Mouse (Mus musculus) heart, adult 2 months (tissue): ENCODE results near the gene Tmem107. TPM values are rescaled to one million over a fixed set of nuclear protein-coding genes. Genes with fewer than 3 reads are reported as not detected.

Source experiments
- DNase-seq, 2 experiments: peaks; one replicate each; pipeline ENCODE4 v3.0.0; 2021
- H3K27ac ChIP-seq: fragments of 200-600 bp; 2 replicates; pipeline ENCODE4 v1.8.1; 2022
- H3K27me3 ChIP-seq: fragments of 200-500 bp; 2 replicates; pipeline ENCODE4 v1.6.1; 2012; ENCODE audit warnings: mild to moderate bottlenecking, low read length, inconsistent platforms, mixed read lengths; ENCODE audit not compliant: control insufficient read depth, insufficient read depth
- H3K36me3 ChIP-seq: fragments of 200-500 bp; 2 replicates; pipeline ENCODE4 v1.6.1; 2012; ENCODE audit warnings: low read length, inconsistent platforms; ENCODE audit not compliant: control insufficient read depth, insufficient read depth
- H3K4me1 ChIP-seq: fragments of 200-500 bp; 2 replicates; pipeline ENCODE4 v1.6.1; 2011; ENCODE audit warnings: low read length; ENCODE audit not compliant: control insufficient read depth, insufficient read depth
- H3K4me3 ChIP-seq: fragments of 200-600 bp; 2 replicates; pipeline ENCODE4 v1.8.1; 2022
- H3K79me2 ChIP-seq: fragments of 200-500 bp; replicated peaks from 2 replicates; pipeline ENCODE4 v1.6.1; 2012; ENCODE audit warnings: mild to moderate bottlenecking, inconsistent platforms, low read length, moderate library complexity, mixed read lengths; ENCODE audit not compliant: control insufficient read depth, insufficient read depth
- H3K9ac ChIP-seq: fragments of 200-500 bp; 2 replicates; pipeline ENCODE4 v1.6.1; 2012; ENCODE audit warnings: low read depth, mild to moderate bottlenecking, control low read depth, inconsistent platforms, low read length, mixed read lengths
- CTCF ChIP-seq: fragments of 200-600 bp; IDR thresholded peaks from 2 replicates; pipeline ENCODE4 v1.8.1; 2022; ENCODE audit warnings: antibody characterized with exemption, mild to moderate bottlenecking, moderate library complexity
- EP300 ChIP-seq: fragments of 200-500 bp; IDR thresholded peaks from 2 replicates; pipeline ENCODE4 v1.6.1; 2011; ENCODE audit warnings: low read depth, low read length, control low read depth; ENCODE audit not compliant: insufficient read depth
- POLR2A ChIP-seq: fragments of 200-500 bp; IDR thresholded peaks from 2 replicates; pipeline ENCODE4 v1.6.1; 2011; ENCODE audit warnings: mild to moderate bottlenecking, low read depth, low read length, control low read depth; ENCODE audit not compliant: insufficient read depth
- WGBS: fragments of 180-500 bp; shearing (Covaris S2); methylation state at CpG from one replicate; pipeline ENCODE4 v1.1.7; 2018; 5-methylcytosine and 5-hydroxymethylcytosine counted together
- intact Hi-C: fragments of 180-260 bp; cut with DNase I; formaldehyde crosslinking; loops from one replicate; pipeline ENCODE4 v1.15.1; 2025
- polyA plus RNA-seq: library from polyadenylated mRNA; depleted of rRNA; stranded (reverse); fragments of >200 nt; gene quantifications from 2 replicates; pipeline ENCODE4 v1.2.3, GENCODE M21; 2012
- total RNA-seq, 2 experiments: library from RNA; stranded (reverse); gene quantifications; 2 replicates each; pipeline ENCODE4 v1.2.3; 2021

Gene Tmem107
- total and polyA plus RNA-seq, 3 experiments: 5.6 to 15.9 (median 6.6) TPM

GRCm38 (mm10) chr11:69035849-69036248 lies 34.8 kb upstream of the Tmem107 start:
- Histone ChIP-seq H3K36me3 (no peaks in the 10 kb centered on the region), H3K9ac (no peak overlapping the region), H3K27me3 (no peaks in the 10 kb centered on the region), H3K4me1 (peaks cover 10% of the 10 kb centered on the region), H3K4me3 (peak overlapping the region; percentile 62), H3K79me2 (no peaks in the 10 kb centered on the region), H3K27ac (peak overlapping the region; percentile 79)
- 5% methylated on average over 8 of the region's 8 CpGs for WGBS
- DNase-seq: peak; percentile 83 to 90
- intact Hi-C loops: loop anchor here (2.0 to 5.0 kb wide), 2 partner anchors 69 to 131 kb away; partner anchors contain the start of gene Slc25a35
- TF ChIP-seq EP300: peak; percentile 88
- peak; percentile 39; the same call in 1 of the 2 replicates for TF ChIP-seq POLR2A
- TF ChIP-seq CTCF: no peak; the same call in 1 of the 2 replicates

DNA sequence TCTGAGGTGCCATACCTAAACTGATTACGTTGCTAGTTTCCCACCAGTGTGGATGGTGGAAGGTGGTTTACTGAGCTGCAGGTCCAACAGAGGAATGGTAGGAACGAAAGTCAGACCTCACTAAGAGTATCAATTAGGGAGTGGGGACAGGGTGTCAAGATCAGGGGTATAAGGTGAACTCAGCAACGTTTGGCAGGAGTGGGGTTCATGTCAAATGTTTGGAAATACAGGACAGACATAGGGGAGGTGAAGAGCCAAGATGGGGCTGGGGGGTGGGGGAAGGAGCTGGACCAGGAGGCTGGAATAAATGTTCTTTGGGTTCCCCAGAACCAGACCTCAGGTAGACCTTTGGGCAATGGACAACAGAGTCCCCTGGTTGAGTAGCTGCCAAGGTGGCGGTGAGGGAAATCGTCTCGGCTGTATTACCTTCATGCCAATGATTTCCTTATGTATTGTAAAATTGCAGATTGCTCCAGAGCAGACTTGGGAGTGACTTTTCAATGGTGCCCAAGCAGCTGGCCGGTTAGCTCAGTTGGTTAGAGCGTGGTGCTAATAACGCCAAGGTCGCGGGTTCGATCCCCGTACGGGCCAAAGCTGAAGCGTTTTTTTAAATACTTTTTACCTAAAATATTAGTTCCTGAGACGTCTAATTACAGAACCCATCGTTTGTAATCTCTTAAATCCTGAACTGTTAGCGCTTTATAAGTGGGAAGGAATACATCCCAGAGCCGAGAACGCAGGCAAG lies 33.9 kb upstream of the Tmem107 start:
- TF ChIP-seq EP300 (peak; percentile 81; the same call in 1 of the 2 replicates), CTCF (no peak), POLR2A (peak; percentile 24; the same call in 1 of the 2 replicates)
- no peaks in the 10 kb centered on the region for H3K27me3 ChIP-seq
- intact Hi-C loops: loop anchor here (2.0 to 5.0 kb wide), 2 partner anchors 69 to 132 kb away; partner anchors contain the start of gene Slc25a35
- peaks cover 10% of the 10 kb centered on the region for H3K4me1 ChIP-seq
- WGBS: 10% methylated on average over 20 of the region's 20 CpGs
- no peaks in the 10 kb centered on the region for H3K79me2 ChIP-seq
- H3K27ac ChIP-seq: peak overlapping the region; percentile 81
- DNase-seq: peak; percentile 87 to 90
- no peaks in the 10 kb centered on the region for H3K36me3 ChIP-seq
- H3K4me3 ChIP-seq: peak overlapping the region; percentile 62
- peak overlapping the region; percentile 24 for H3K9ac ChIP-seq

GRCm38 (mm10) chr11:69037231-69038061 lies 33.2 kb upstream of the Tmem107 start:
- no peaks in the 10 kb centered on the region for H3K27me3 ChIP-seq
- WGBS: 1% methylated on average over 34 of the region's 34 CpGs
- DNase-seq: peak; percentile 86 to 87
- intact Hi-C loops: loop anchor here (2.0 to 5.0 kb wide), 2 partner anchors 70 to 133 kb away; partner anchors contain the start of gene Slc25a35
- no peaks in the 10 kb centered on the region for H3K79me2 ChIP-seq
- H3K9ac ChIP-seq: peak overlapping the region; percentile 24
- peak overlapping the region; percentile 81 for H3K27ac ChIP-seq
- peaks cover 10% of the 10 kb centered on the region for H3K4me1 ChIP-seq
- no peak for TF ChIP-seq CTCF
- TF ChIP-seq EP300: 0 out of 2 replicates have a peak, but pooled peaks have one; percentile 25
- no peak for TF ChIP-seq POLR2A
- H3K36me3 ChIP-seq: no peaks in the 10 kb centered on the region
- H3K4me3 ChIP-seq: peak overlapping the region; percentile 62

DNA sequence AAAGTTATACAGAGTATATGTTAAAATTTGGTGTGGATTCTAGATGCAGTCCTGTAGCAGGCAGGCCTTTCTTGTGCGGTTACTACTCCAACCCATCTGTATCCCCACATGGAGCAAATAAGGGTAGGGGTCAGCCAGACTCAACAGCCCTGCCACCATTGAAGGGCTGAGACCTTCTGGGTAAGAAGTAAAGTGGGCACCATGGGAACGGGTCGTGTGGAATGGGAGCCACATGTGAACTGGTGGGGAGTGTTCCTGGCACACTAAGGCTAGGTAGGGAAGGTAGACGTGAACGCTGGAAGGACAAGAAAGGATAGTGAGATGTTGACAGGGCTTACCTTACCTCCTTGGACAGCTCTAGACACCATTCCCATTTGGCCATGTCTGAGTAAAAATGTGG lies 32.4 kb upstream of the Tmem107 start:
- DNase-seq: no peak
- Histone ChIP-seq H3K9ac (no peak overlapping the region), H3K4me3 (no peak overlapping the region), H3K4me1 (peaks cover 10% of the 10 kb centered on the region), H3K27ac (no peak overlapping the region), H3K36me3 (no peaks in the 10 kb centered on the region), H3K79me2 (no peaks in the 10 kb centered on the region), H3K27me3 (no peaks in the 10 kb centered on the region)
- WGBS: 81% methylated on average over 5 of the region's 5 CpGs
- intact Hi-C loops: loop anchor here (5.0 kb wide), 1 partner anchor 71 kb away; the partner anchor contains the start of gene Slc25a35
- TF ChIP-seq EP300: no peak
- TF ChIP-seq CTCF: no peak
- TF ChIP-seq POLR2A: no peak

GRCm38 (mm10) chr11:69045531-69046394 lies 24.8 kb upstream of the Tmem107 start, which contains the start of gene Aurkb:
Gene Aurkb, plus strand, starts transcription at chr11:69045647.
- Histone ChIP-seq H3K9ac (peak within 1 kb of the TSS; percentile 63), H3K4me3 (peak within 1 kb of the TSS; percentile 70), H3K27me3 (no peaks in the 10 kb centered on the region), H3K4me1 (peaks cover 1% of the 10 kb centered on the region; the same call in 1 of the 2 replicates), H3K36me3 (no peaks in the 10 kb centered on the region), H3K27ac (no peak within 1 kb of the TSS), H3K79me2 (no peaks in the 10 kb centered on the region)
- under 1% methylated on average over 54 of the region's 54 CpGs for WGBS
- no peak for TF ChIP-seq EP300
- TF ChIP-seq POLR2A: 0 out of 2 replicates have a peak, but pooled peaks have one; percentile 23
- TF ChIP-seq CTCF: peak; percentile 47
- DNase-seq: peak; percentile 79 to 83
- intact Hi-C loops: no loop called here
